Mouse (Mus musculus): ENCODE measurements around the gene Grrp1. TPM values are rescaled to one million over a fixed set of nuclear protein-coding genes. Genes with fewer than 3 reads are reported as not detected.
A peak's percentile ranks its signal among the peaks of the same experiment; 100 is the strongest.
"Not testable (repeated sequence)": the region's sequence is repeated elsewhere in the genome, so short reads cannot be mapped to it uniquely, and the experiment has no call there.

Grrp1 gene
- total RNA-seq, 2 experiments from 2014 or later, result 8.6 to 13.8 TPM

- intact Hi-C loops (cut with DNase I), result no loop called here
- DNase-seq, result no peak
Observed at GRCm38 (mm10) chr4:134273417-134274345, 19.8 kb upstream of the Grrp1 start.

DNA sequence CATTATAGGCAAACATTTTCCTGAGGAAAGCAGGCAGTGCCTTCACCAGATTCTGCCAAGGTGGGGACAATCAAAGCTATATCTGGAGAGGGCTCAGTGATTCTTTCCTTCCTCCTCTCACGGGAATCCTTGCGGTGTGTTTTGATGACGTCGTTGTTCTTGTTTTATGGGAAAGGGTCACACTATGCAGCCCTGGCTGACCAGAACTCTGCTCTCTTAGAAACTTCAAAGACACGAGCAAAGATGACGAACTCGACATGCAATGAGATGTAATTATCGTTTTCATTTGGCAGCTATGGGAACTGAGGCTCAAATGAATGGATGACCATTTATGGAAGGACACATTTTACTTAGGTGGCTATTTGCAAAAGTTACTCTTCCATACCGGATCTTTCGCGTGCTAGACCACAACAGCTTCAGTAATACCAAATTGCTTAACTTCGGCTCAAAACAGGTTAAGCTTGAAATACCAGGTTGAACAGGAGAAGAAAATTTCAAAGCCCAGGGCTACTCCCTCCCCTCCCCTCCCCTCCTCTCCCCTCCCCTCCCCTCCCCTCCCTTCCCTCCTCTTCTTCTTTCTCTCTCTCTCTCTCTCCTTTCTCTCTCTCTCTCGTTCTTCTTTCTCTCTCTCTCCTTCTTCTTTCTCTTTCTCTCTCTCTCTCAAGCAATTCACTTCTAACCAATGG, 19.0 kb upstream of the Grrp1 start:
- intact Hi-C loops (cut with DNase I), result no loop called here
- DNase-seq, result no peak

DNA sequence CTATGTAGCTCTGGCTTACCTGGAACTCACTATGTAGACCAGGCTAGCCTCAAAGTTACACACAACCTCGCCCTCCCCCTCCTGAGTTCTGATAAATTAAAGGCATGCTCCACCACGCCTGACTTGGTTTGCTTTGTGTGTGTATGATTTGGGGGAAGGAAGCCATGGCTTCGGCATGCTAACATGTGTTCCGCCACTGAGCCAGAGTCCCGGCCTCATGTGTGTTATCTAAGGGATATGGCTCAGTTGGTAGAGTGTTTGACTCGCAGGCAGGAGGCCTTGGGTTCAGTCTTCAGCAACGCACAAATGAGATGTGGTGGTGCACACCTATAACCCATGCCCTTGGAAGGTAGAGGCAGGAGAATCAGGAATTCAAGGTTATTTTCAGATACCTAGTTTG, 18.1 kb upstream of the Grrp1 start:
- no peak for DNase-seq
- intact Hi-C loops (cut with DNase I), result no loop called here

DNA sequence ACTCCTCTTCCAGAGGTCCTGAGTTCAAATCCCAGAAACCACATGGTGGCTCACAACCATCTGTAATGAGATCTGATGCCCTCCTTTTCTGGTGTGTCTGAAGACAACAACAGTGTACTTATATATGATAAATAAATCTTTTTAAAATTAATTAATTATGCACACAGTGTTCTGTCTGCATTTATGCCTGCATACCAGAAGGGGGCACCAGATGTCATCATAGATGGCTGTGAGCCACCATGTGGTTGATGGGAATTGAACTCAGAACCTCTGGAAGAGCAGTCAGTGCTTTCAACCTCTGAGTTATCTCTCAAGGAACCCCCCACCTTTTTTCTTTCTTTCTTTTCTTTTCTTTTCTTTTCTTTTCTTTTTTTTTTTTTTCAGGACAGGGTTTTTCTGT, 15.7 kb upstream of the Grrp1 start:
- DNase-seq, result not testable (repeated sequence)
- intact Hi-C loops (cut with DNase I), result loop anchor here (2.0 to 5.0 kb wide), 2 partner anchors 21 to 82 kb away; partner anchors contain the start of gene Cep85

DNA sequence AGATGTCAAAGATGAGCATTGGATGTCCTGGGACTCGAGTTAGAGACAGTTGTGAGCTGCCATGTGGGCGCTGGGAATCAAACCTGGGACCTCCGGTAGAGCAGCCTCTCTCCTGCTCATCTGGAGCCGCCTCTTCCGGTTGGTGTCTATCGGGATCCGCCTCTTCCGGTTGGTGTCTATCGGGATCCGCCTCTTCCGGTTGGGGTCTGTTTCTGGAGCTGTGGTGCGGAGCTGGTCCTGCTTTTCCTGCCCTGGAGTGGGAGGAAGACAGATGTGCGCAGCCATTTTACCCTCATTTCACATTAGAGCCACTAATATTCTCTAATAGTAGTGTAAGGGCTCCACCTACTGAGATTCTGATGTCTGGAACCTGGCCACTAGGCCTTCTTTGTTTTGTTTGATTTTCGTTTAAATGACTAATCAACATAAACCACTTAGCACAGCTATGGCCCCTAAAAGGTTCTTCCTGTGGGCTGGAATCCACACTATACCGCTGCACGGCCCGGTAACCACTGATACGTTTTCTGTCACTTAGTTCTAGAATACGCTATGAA, 14.3 kb upstream of the Grrp1 start:
- no peak for DNase-seq
- intact Hi-C loops (cut with DNase I), result loop anchor here (2.0 to 5.0 kb wide), 2 partner anchors 19 to 81 kb away; partner anchors contain the start of gene Cep85

DNA sequence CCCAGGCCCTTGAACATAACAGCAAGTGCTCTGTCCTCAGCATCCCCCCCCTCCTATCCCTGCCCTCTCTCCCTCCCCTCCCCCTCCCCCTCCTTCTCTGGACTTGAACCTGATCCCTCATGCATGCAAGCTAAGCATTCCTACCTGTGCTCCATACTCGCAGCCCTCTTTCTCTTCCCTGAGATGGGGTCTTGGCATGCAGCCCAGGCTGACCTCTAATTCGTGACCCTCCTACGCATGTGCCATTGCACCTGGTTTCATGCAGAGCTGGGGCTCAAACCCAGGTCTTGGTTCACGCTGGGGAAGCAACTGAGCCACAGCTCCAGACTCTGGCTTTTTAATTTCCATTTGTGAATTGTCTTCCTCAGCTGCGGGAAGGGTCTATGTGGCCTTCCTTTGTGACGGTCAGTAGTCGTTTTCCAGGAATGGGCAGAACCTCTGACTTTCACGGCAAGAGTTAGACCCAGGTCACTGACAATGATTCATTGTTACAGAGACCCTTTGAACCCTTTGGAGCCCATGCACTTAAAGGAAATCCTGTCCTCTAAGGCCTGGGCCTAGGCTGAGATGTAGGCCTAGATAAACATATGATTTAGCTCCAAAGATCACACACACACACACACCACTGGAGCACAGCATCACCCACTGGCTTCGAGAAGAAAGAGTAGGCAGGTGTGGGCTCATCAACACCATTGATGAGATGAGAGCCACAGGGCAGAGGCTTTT, 12.1 kb upstream of the Grrp1 start:
- no peak for DNase-seq
- intact Hi-C loops (cut with DNase I), result loop anchor here (5.0 kb wide), 1 partner anchor 79 kb away; the partner anchor contains the start of gene Cep85

DNA sequence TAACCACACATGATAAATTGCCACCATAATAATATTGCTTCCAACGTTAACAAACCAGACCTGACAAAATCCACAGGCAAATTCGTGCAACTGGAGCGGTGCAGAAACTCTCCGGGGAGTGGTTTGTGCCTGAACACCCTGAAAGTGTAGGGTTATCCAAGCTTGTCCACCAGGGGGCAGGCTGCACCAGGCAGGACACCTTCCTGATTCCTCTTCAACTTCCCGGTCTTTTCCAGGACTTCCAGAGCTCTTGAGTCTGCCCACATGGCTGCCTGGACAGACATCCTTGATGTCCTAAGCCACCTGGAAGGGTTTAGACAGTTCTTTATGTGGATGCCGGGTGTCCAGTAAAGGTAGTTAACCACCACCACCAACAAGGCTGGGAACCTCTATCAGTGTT, 9.3 kb upstream of the Grrp1 start:
- intact Hi-C loops (cut with DNase I), result loop anchor here (2.0 to 5.0 kb wide), 2 partner anchors 30 to 124 kb away; no protein-coding TSS in a partner anchor

DNA sequence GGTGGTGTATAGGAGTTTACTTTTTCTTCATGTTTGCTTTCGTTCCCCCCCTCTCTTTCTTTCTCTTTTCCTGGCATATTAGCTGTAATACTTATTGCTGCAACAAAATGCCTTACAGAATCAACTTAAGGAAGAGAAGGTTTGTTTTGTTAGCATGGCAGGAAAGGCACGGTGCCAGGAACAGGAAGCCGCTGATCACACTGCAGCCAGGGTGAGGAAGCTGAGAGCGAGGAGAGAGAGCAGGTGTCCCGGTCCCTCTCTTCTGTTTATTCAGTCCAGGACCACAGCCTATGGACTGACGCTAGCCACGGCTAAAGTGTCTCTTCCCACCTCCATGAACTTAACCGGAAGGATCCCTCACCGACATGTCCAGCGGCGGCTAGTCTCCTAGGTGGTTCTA, 4.4 kb upstream of the Grrp1 start:
- intact Hi-C loops (cut with DNase I), result loop anchor here (10.0 kb wide), 1 partner anchor 216 kb away; no protein-coding TSS in a partner anchor
- no peak for DNase-seq

More for the DNA sequence above, 9.3 kb upstream of the Grrp1 start:
- peak; percentile 66 to 80 for DNase-seq

- DNase-seq, result no peak
- intact Hi-C loops (cut with DNase I), result loop anchor here (10.0 kb wide), 1 partner anchor 217 kb away; no protein-coding TSS in a partner anchor
Observed at GRCm38 (mm10) chr4:134257198-134258009, 3.5 kb upstream of the Grrp1 start.

DNA sequence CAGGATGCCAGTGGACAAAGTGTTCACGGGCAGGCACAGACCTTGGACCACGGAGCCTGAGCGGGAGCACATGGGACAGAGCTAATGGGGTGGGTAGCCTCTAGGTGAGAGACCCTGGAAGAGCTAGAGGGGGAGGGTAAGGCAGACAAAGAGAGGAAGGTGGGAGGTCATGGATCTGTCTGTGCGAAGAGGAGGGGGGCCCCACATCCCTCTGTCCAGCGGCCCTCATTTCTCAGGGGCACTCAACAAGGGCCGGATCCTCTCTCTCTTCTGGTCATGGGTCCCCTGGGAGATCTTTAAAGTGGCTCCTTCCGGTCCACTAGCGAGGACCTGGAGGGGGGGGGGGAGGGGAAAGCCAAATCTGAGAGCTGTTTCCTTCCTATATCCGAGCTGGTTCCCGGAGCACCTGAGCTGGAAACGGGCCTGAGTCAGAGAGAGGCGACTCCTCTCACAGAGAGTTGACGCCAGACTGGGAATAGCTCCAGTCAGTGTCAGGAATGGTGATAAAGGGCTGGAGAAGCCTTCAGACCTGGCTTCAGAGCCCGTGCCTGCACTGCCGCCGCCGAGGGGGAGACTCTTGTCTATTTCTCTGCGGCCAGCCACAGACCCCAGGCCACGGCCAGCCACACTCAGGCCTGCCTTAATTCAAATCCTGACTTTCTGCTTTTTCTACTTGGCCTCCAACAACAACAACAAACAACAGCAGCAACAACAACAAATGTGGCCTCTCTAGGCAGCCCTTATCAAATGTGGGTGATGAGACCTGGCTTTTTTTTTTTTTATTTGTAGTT, 2.7 kb upstream of the Grrp1 start:
- DNase-seq, result peak; percentile 45 to 67
- intact Hi-C loops (cut with DNase I), result loop anchor here (10.0 kb wide), 1 partner anchor 218 kb away; no protein-coding TSS in a partner anchor

GRCm38 (mm10) chr4:134255854-134256253, 1.9 kb upstream of the Grrp1 start:
- no peak for DNase-seq
- intact Hi-C loops (cut with DNase I), result loop anchor here (10.0 kb wide), 1 partner anchor 219 kb away; no protein-coding TSS in a partner anchor

DNA sequence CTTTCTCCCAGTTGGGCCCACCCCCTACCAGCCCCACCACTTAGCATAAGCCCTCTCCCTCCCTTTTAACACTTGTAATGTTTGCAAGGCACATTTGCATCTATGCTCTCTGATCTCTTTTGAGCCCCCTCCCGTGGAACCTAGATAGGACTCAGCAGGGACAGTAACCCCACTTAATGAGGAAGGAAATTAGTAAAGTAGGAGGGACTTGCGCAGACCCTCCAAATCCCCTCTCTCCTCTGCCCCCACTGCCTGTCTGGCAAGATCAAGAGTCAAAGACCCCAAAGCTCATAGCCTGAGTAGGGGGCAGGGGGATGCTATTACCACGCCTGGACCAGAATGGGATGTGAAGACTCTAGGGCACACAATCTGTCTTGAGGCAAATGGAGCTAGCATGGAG, 929 bp upstream of the Grrp1 start:
- no peak for DNase-seq
- intact Hi-C loops (cut with DNase I), result loop anchor here (10.0 kb wide), 1 partner anchor 220 kb away; no protein-coding TSS in a partner anchor

DNA sequence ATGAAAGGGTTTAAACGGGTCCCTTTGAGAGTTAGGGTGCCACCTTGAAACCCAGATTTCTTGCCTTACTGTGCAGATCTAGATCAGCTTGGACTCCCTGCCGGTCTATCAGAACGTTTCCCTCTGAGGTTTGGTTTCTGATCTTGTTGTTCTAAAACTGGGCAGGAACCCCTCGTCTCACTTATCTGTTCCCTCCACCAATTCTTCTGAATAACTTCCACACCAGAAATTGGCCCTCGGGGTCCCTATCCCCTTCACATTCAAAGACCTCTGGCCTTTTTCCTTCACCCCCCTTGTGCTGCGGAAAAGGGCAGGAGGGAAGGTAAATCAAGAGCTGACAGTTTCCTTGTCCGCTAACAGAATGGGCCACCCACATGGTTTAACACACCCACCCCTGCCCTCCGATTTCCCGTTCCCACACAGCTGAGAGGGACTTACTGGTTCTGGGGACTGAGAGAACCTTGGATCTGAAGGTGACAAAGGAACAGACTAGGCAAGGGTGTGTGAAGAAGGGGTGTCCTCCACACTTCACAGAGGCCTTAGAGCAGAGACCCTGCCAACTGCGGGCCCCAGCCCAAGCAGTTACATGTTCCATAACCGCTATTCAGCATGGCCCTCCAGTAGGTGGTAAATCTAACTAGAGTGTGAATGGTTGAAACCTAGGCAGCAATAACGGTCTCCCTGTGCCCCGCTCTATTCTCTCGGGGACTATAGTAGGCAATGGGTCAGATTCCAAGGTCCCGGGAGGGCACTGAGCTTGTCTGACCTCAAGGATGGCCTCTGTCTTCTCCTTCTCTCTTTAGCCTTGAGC, 790 bp downstream of the Grrp1 start:
- intact Hi-C loops (cut with DNase I), result loop anchor here (10.0 kb wide), 1 partner anchor 222 kb away; no protein-coding TSS in a partner anchor

DNA sequence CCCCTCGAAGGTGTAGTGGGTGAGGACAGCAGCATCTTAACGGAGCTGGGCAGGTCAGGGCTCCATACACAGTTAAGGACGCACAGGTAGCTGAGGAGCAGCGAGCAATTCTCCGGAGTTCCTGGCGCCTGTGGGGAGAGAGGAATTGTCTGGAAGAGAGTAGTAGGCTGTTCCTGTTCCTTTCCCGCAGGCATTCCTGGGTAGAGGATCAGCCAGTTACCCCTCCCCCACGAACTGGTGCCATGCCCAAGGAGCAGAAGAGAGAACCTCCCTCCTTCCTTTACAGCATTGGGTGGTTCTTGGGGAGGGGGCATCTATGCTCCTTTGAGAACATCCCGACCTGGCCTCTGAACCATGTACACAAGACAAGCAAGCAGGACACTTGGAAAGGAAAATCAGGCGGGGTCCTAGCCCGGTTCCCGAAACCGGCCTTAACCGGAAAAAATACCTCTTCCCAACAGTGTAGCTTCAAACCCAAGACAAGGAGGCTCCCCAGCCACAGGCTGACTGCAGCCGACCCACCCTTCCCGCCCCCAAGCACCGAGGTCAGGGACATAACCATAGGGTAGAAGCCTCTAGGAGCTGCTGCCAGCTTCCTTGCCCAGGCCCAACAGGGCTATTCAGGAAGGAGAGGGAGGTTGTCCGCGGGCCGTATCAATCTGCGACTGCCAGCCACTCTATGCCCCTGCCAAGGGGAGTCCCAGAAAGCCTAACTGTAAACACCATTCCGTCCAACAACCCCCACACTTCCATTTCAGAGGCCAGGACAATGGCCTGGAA, 1.6 kb downstream of the Grrp1 start:
- intact Hi-C loops (cut with DNase I), result loop anchor here (10.0 kb wide), 1 partner anchor 222 kb away; no protein-coding TSS in a partner anchor
- no peak for DNase-seq

More for the DNA sequence above, 790 bp downstream of the Grrp1 start:
- no peak for DNase-seq

DNA sequence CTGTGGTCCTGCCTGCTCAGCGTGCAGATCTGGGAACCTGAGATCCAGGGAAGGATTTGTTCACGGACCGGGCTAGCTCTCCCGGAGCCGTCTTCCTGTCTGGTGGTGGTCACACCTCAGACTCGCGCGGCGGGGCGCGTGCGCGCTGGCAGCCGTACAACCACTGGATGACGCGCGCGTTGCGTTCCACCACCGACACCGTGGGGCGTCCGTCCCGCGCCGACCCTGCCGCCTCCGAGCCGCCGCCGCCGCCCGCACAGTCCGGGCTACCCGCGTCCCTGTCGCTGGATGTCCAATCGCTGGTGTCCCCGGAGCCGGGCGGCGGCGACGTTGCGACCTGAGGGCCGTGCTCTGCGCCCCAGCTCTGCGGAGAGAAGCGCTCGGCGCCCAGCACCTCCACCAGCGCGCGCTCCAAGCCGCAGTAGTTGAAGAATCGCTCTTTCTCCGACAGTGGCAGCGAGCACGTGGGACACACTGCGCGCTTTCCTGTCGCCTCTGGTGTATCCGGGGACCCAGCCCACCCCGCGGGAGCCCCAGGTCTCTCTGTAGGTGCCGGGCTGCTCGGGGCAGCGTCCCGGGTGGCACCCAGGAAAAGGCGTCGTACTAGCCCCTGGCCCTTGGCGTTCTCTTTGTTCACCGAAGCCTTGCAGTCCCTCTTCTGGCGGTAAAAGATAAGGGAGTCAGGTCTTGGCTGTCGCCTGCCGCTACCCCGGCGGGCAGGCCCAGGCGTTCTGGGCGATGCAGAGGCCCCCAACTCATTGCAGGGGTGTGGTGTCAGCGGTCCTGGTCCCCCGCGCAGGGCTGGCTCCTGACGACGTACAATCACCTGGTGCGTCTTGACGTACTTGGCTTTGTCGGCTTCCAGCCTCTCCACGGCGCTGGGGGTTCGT, 2.4 kb downstream of the Grrp1 start:
- DNase-seq, result peak; percentile 49 to 51
- intact Hi-C loops (cut with DNase I), result loop anchor here (10.0 kb wide), 1 partner anchor 223 kb away; no protein-coding TSS in a partner anchor

DNA sequence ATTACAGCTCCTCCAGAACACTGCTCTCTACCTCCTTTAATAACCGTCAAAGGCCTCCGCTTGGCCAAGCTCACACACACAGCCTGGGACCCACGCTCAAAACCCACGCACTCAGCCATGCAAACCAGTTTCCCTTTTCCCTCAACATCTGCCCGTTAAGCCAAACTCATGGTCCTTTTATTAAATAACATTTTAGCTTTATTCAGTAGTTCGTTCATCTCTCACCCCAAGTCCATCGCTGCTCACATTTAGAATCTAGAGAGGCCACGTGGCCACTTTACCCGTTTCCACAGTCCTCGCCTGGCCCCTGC, 3.0 kb downstream of the Grrp1 start:
- intact Hi-C loops (cut with DNase I), result loop anchor here (10.0 kb wide), 1 partner anchor 224 kb away; no protein-coding TSS in a partner anchor

More for the DNA sequence above, 3.0 kb downstream of the Grrp1 start:
- DNase-seq, result no peak
